Mouse (Mus musculus): ENCODE data around the gene Erf. TPM values are rescaled to one million over a fixed set of nuclear protein-coding genes. Genes with fewer than 3 reads are reported as not detected.
"Not testable (repeated sequence)": the region's sequence is repeated elsewhere in the genome, so short reads cannot be mapped to it uniquely, and the experiment has no call there.

The Erf gene
- polyA plus RNA-seq, 1 experiment from 2014 or later = 8.8 TPM

DNA sequence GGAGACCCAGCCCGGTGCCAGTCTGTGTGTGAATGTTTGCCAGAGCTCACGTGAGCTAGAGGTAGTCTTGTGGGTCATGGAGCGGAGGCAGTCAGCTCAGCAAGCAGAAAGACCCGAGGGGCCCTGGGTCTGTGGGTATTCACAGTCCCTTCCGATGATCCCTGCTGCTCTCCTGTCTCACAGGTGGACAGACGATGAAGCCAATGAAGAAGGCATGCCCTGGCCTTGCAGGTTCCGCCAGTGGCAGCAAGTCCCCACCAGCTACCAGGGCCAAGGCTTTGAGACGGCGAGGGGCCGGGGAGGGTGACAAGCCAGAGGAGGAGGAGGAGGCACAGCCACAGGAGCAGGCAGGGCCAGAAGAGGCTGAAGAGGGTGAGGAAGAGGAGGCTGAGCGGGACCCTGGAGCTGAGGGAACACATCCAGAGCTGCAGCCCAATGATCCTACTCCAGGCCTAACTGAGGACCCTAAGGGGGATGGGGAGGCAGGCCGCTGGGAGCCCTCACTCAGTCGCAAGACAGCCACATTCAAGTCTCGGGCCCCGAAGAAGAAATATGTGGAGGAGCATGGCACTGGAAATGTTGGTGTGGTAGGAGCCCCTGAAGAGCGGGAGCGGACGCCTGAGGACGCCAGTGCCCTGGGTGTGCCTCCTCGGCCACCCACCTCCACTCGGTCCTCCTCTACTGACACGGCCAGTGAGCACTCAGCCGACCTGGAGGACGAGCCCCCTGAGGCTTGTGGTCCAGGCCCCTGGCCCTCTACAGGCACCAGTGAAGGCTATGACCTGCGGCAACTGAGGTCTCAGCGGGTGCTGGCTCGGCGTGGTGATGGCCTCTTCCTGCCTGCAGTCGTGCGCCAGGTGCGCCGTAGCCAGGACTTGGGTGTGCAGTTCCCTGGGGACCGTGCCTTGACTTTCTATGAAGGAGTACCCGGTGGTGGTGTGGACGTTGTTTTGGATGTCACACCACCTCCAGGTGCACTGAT lies 20.4 kb upstream of the Erf start:
- Histone ChIP-seq H3K27ac (replicated peaks) (no peak overlapping the region), H3K9ac (replicated peaks) (no peak overlapping the region)
- ATAC-seq (ENCODE audit: low FRiP score, low read depth) = no peak

DNA sequence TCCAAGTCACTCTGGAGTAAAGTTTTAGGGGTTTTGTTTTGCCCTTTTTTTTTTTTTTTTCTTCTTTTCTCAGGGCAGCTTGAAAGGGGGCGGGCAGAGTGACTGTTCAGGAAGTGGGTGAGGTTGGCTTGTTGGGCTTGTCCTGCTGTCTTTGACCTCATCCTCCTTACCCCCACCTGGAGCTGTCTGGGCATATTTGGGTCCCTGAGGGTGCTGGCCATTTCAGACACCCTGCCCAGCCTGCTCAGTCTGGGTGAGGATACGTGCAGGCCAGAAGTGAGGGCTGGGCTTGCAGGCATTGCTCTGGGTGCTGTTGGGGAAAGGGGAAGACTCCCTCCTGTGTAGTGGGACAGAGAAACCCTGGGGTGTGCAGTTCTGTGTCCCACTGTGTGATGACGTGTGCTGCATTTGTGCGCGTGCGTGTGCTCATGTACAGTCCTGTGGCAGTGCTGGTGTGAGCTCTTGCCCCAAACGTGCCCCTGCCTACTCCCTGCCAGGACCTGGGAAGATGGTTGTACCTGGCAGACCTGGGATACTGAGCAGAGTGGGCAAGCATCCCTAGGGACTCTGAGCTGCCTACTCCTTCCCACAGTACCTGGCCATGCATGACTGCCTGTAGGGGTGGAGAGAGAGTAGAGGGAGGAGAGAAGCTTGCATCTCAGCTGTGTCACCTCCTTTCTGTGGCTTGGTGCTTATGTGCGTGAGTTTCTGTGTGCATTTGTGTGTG lies 19.1 kb upstream of the Erf start:
- H3K9ac ChIP-seq (replicated peaks) = peak overlapping the region; percentile 87
- H3K4me3 ChIP-seq = peak overlapping the region; percentile 87; the same call in 1 of the 2 replicates
- ATAC-seq (ENCODE audit: low FRiP score, low read depth) = no peak
- peaks cover 5% of the 10 kb centered on the region; the same call in 1 of the 2 replicates for H3K27me3 ChIP-seq
- peaks cover 24% of the 10 kb centered on the region for H3K4me1 ChIP-seq
- no peaks in the 10 kb centered on the region for H3K9me3 ChIP-seq
- peaks cover 21% of the 10 kb centered on the region for H3K36me3 ChIP-seq
- no peak overlapping the region for H3K27ac ChIP-seq (replicated peaks)
- H3K4me2 ChIP-seq (replicated peaks) = peak overlapping the region; percentile 81
- 84% methylated on average over 8 of the region's 8 CpGs for WGBS

More for the DNA sequence above, 20.4 kb upstream of the Erf start:
- Histone ChIP-seq H3K36me3 (peaks cover 21% of the 10 kb centered on the region), H3K4me2 (replicated peaks) (no peak overlapping the region), H3K27me3 (no peaks in the 10 kb centered on the region), H3K4me1 (peaks cover 31% of the 10 kb centered on the region), H3K4me3 (no peak overlapping the region), H3K9me3 (no peaks in the 10 kb centered on the region)
- WGBS = 88% methylated on average over 35 of the region's 35 CpGs

DNA sequence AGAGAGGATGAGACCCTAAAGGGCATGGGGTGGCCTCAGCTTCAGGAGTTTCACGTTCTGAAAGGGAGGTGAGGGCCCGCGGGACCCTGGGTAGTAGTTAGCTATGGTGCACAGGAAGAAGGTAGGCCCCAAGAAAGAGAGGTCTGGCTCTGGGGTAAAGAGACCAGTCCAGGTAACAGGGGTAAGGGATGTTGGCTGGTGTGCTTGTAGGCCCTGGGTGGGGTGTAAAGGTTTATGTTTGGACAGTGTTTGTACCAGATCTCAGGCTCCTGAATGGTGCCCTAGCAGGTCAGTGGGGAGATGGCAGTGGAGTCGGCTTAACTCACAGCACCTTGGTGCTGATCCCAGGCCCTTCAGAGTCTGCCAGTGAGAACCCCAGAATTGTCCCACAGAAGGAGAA lies 18.5 kb upstream of the Erf start:
- Histone ChIP-seq H3K27ac (replicated peaks) (no peak overlapping the region; the same call in 1 of the 2 replicates), H3K4me3 (peak overlapping the region; percentile 87), H3K9ac (replicated peaks) (peak overlapping the region; percentile 87), H3K36me3 (peaks cover 21% of the 10 kb centered on the region), H3K4me1 (peaks cover 21% of the 10 kb centered on the region), H3K4me2 (replicated peaks) (peak overlapping the region; percentile 81), H3K27me3 (peaks cover 12% of the 10 kb centered on the region), H3K9me3 (no peaks in the 10 kb centered on the region)
- no peak for ATAC-seq (ENCODE audit: low FRiP score, low read depth)
- WGBS = 45% methylated on average over 4 of the region's 4 CpGs

DNA sequence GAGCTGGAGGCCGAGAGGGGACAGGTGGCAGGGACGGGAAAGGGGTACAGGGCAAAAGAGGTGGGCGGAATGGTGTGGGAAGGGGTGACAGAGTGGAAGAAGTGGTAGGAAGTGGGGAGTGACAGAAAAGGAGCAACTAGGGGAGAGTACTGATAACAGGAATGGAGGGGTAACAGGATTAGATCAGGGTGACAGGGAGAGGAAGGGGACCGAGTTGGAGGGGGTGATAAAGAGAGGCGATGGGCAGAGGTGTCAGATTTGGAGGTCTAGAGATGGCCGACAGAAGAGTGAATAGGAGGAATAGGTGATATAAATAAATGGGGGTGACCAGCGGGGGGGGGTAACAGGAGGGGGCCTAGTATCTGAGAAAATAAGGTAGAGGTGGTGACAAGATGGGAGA lies 18.0 kb upstream of the Erf start:
- peak; percentile 0; the same call in 1 of the 2 replicates for ATAC-seq (ENCODE audit: low FRiP score, low read depth)
- WGBS = 6% methylated on average over 7 of the region's 7 CpGs
- Histone ChIP-seq H3K27ac (replicated peaks) (peak overlapping the region; percentile 84), H3K4me1 (peaks cover 21% of the 10 kb centered on the region), H3K9ac (replicated peaks) (peak overlapping the region; percentile 87), H3K36me3 (peaks cover 20% of the 10 kb centered on the region), H3K27me3 (peaks cover 12% of the 10 kb centered on the region), H3K4me2 (replicated peaks) (peak overlapping the region; percentile 81), H3K9me3 (no peaks in the 10 kb centered on the region), H3K4me3 (peak overlapping the region; percentile 87)

DNA sequence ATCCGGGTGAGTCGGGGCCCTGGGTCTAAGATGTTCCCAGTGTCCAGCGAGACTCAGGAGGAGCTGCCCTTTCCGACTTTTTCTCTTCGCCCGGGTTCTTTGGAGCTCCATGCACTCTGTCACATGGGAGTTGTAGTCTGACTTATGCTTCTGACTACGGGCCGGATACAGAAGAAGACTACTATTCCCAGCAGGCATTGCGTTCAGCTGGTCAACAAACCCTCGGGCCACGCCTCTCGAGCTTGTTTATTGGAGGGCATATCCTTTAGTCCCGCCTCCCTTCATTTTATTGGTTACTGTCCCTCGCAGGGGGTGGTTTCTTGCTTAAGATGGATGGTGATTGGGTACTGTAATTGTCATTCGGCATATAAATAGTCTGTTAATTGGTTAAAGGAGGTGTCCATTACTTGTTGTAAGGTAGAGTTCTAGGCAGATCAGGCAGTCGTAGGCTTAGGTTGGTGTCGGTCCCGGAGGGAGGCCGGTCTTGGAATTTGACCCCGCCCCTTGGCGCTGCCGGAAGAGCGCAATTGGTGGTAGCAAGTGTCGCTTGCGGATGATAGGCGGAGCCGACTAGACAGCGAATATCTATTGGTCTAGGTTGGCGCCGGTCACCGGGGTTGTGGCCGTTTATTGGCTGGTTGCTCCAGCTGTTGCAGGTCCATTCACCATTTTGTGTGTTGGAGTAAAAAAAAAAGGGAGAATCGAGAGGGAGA lies 17.3 kb upstream of the Erf start:
- ATAC-seq (ENCODE audit: low FRiP score, low read depth) = peak; percentile 95
- H3K4me2 ChIP-seq (replicated peaks) = peak overlapping the region; percentile 81
- H3K27ac ChIP-seq (replicated peaks) = peak overlapping the region; percentile 89
- H3K9ac ChIP-seq (replicated peaks) = peak overlapping the region; percentile 87
- H3K4me3 ChIP-seq = peak overlapping the region; percentile 87
- under 1% methylated on average over 33 of the region's 33 CpGs for WGBS
- peaks cover 13% of the 10 kb centered on the region; the same call in 1 of the 2 replicates for H3K36me3 ChIP-seq
- no peaks in the 10 kb centered on the region for H3K9me3 ChIP-seq
- H3K27me3 ChIP-seq = peaks cover 12% of the 10 kb centered on the region
- peaks cover 21% of the 10 kb centered on the region for H3K4me1 ChIP-seq

DNA sequence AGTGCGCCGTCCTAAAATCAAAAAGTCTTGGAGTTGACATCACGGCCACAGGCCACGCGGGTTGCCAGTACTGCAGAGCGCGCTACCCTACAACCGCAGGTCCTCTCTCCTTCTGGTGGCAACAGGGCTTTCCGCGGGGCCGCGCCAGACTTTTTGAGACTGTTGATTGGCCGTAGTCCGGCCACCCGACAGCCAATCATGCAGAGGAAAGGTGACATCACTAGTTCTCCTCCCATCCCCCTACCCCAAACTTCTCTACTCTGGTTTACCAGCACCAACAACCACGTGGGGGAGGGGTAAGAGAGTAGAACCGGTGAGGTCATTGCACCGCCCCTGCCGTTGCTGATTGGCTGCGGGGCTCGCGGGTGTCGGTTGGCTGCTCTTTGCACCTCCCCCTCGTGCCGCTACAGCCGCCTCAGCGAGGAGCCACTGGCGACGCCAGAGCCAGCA lies 16.8 kb upstream of the Erf start, which contains the start of gene Cic:
Gene Cic (plus strand): TSS at position 404 of the 450 bp plus-strand sequence.
- peak within 1 kb of the TSS; percentile 87 for H3K4me3 ChIP-seq
- peak within 1 kb of the TSS; percentile 89 for H3K27ac ChIP-seq (replicated peaks)
- H3K36me3 ChIP-seq = peaks cover 7% of the 10 kb centered on the region; the same call in 1 of the 2 replicates
- under 1% methylated on average over 29 of the region's 29 CpGs for WGBS
- peak within 1 kb of the TSS; percentile 87 for H3K9ac ChIP-seq (replicated peaks)
- no peaks in the 10 kb centered on the region for H3K9me3 ChIP-seq
- H3K4me1 ChIP-seq = peaks cover 21% of the 10 kb centered on the region
- H3K4me2 ChIP-seq (replicated peaks) = peak within 1 kb of the TSS; percentile 81
- ATAC-seq (ENCODE audit: low FRiP score, low read depth) = peak; percentile 85
- peaks cover 12% of the 10 kb centered on the region for H3K27me3 ChIP-seq

DNA sequence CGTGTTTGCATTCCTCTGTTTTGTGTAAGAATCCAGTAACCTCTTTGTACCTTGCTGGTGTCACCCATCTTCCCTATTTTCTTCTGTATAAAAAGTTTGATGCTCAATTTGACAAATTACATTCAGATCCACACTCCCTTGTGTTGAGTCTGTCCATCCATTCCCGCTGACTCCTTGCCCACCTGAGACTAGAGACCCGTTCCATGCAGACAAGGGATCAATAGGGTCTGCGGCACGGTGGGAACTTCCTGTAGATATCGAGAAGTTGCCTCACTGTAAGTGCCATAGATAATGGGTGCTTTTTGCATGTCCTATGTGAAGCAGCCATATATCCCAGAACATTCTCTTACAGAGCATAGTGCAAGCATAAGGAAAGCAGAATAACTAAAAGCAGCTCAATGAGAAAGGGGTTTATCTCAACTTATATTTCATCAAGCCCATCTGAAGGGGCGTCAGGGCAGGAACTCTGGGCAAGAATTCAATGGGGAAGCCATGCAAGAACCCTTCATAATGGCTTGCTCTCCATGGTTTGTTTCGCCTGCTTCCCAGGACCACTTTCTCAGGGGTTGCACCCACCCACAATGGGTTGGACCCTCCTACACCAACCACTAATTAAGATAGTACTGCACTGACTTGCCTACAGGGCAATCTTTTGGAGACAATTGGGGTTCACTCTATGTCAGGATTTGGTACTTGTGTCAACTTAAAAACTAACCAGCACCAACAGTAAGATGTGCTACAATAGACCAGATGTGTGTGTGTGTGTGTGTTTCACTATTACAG lies 15.8 kb upstream of the Erf start:
- H3K27me3 ChIP-seq = peaks cover 12% of the 10 kb centered on the region
- no peaks in the 10 kb centered on the region for H3K36me3 ChIP-seq
- peak overlapping the region; percentile 55; the same call in 1 of the 2 replicates for H3K4me2 ChIP-seq (replicated peaks)
- peaks cover 21% of the 10 kb centered on the region for H3K4me1 ChIP-seq
- no peak overlapping the region for H3K9ac ChIP-seq (replicated peaks)
- H3K9me3 ChIP-seq = no peaks in the 10 kb centered on the region
- H3K27ac ChIP-seq (replicated peaks) = no peak overlapping the region
- H3K4me3 ChIP-seq = peak overlapping the region; percentile 87; the same call in 1 of the 2 replicates
- ATAC-seq (ENCODE audit: low FRiP score, low read depth) = no peak
- WGBS = 84% methylated on average over 8 of the region's 8 CpGs

DNA sequence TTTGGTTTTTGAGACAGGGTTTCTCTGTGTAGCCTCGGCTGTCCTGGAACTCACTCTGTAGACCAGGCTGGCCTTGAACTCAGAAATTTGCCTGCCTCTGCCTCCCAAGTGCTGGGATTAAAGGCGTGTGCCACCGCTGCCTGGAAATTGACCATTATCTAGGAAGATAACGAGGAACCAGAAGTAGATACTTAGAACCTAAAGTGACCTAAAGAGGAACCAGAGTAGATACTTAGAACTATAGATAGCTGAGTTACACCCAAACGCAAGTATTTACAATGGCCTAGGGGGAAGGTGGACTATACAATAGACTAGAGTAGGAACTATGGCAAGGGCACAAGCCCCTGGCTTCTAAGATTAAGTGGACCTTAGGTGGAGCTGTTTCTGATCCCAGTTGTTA lies 15.2 kb upstream of the Erf start:
- H3K4me2 ChIP-seq (replicated peaks); H3K36me3 ChIP-seq; ATAC-seq (ENCODE audit: low FRiP score, low read depth); H3K9me3 ChIP-seq; H3K9ac ChIP-seq (replicated peaks); H3K4me3 ChIP-seq; H3K27ac ChIP-seq (replicated peaks): not testable (repeated sequence)
- 87% methylated on average over 5 of the region's 5 CpGs for WGBS
- peaks cover 21% of the 10 kb centered on the region for H3K4me1 ChIP-seq
- H3K27me3 ChIP-seq = peaks cover 12% of the 10 kb centered on the region

DNA sequence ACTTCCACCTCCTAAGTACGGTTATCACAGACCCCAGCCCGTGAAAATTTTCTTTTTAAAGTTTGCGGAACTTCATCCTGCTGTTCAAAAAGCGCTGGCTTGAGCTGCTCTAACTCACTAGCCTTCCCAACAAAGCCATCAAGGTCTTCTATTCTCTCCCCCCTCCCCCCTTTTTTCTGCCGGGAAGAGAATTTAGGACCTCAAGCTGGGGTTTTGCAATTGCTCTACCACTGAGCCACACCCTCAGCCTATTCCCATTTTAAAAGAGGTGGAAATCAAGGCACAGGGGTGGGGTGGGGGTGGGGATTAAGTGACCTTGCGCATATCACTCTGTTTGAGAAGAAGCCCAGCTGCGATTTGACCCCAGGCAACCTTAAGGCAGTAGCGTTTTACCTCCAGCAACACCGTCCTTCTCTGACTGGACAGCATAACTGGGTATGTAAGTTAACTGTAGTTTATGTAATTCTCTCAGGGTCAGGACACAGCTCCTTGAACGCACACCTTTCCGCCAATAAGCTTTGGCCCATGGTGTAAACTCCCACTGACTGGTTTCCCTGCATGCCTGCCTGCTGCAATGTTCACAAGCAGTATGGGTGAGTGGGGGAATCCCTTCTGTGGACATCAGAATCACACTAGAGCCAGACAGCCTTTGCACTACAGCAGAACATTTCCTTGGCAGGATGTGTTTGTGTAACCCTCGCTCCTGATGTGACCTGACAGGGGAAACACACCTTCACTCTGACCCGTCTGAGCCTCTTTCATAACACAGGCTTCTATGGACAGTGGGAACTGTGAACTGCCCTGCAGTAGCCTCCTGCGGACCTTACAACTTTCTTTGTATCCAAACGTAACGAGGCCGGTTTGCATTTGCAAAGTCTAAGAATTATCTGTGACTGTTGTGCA lies 13.7 kb upstream of the Erf start:
- 29% methylated on average over 17 of the region's 17 CpGs for WGBS
- ATAC-seq (ENCODE audit: low FRiP score, low read depth) = no peak

DNA sequence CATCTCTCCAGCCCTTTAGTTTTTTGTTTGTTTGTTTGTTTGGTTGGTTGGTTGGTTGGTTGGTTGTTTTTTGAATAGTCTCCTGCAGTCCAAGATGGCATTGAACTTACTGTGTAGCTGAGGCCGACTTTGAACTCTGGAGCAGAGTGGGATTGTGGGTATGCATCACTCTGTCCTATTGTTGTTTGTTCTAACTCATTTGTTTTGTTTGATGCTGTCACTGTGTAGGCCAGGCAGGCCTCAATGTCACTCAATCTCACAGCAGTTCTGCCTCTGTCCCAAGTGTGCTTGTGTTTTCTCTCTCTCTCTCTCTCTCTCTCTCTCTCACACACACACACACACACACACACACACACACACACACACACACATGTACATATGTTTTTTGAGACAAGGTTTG lies 11.3 kb upstream of the Erf start:
- Histone ChIP-seq H3K36me3 (no peaks in the 10 kb centered on the region), H3K27ac (replicated peaks) (no peak overlapping the region)
- no peak for ATAC-seq (ENCODE audit: low FRiP score, low read depth)

More for the DNA sequence above, 13.7 kb upstream of the Erf start:
- Histone ChIP-seq H3K4me1 (peaks cover 12% of the 10 kb centered on the region), H3K4me2 (replicated peaks) (no peak overlapping the region), H3K4me3 (no peak overlapping the region), H3K9me3 (no peaks in the 10 kb centered on the region), H3K9ac (replicated peaks) (no peak overlapping the region; the same call in 1 of the 2 replicates), H3K36me3 (no peaks in the 10 kb centered on the region), H3K27me3 (peaks cover 12% of the 10 kb centered on the region), H3K27ac (replicated peaks) (no peak overlapping the region)

More for the DNA sequence above, 11.3 kb upstream of the Erf start:
- no peak overlapping the region for H3K4me3 ChIP-seq
- H3K9ac ChIP-seq (replicated peaks) = no peak overlapping the region
- WGBS = 78% methylated on average over 1 of the region's 1 CpGs
- peaks cover 12% of the 10 kb centered on the region for H3K27me3 ChIP-seq
- peaks cover 3% of the 10 kb centered on the region for H3K4me1 ChIP-seq
- no peak overlapping the region for H3K4me2 ChIP-seq (replicated peaks)
- H3K9me3 ChIP-seq = no peaks in the 10 kb centered on the region
